Mouse (Mus musculus) embryonic facial prominence, embryonic 13.5 days (tissue): ENCODE results near the gene Hist1h4a. TPM values are rescaled to one million over a fixed set of nuclear protein-coding genes. Genes with fewer than 3 reads are reported as not detected.
"Not testable (repeated sequence)": the region's sequence is repeated elsewhere in the genome, so short reads cannot be mapped to it uniquely, and the experiment has no call there.

Source experiments
- ATAC-seq: fragments of 200-750 bp; cut with Nextera tagmentation; 2 replicates; pipeline ENCODE4 v1.8.0; 2017; ENCODE audit warnings: low read depth; ENCODE audit not compliant: insufficient number of reproducible peaks, insufficient read depth, low FRiP score, low TSS enrichment
- H3K27ac ChIP-seq: fragments of 300-500 bp; sonication (generic); 2 replicates; pipeline ENCODE4 v1.5.1; 2015; ENCODE audit warnings: moderate library complexity, mild to moderate bottlenecking, inconsistent platforms
- H3K27me3 ChIP-seq: fragments of 300-500 bp; sonication (generic); 2 replicates; pipeline ENCODE4 v1.6.1; 2015; ENCODE audit warnings: mild to moderate bottlenecking, inconsistent platforms
- H3K36me3 ChIP-seq: fragments of 300-500 bp; sonication (generic); 2 replicates; pipeline ENCODE4 v1.6.1; 2015; ENCODE audit warnings: mild to moderate bottlenecking, inconsistent platforms
- H3K4me1 ChIP-seq: fragments of 300-500 bp; sonication (generic); 2 replicates; pipeline ENCODE4 v1.6.1; 2015; ENCODE audit warnings: inconsistent platforms
- H3K4me2 ChIP-seq: fragments of 300-500 bp; sonication (generic); 2 replicates; pipeline ENCODE4 v1.6.1; 2015; ENCODE audit warnings: moderate library complexity, mild to moderate bottlenecking, inconsistent platforms
- H3K4me3 ChIP-seq: fragments of 300-500 bp; sonication (generic); 2 replicates; pipeline ENCODE4 v1.5.1; 2015; ENCODE audit warnings: mild to moderate bottlenecking, inconsistent platforms
- H3K9ac ChIP-seq: fragments of 300-500 bp; sonication (generic); 2 replicates; pipeline ENCODE4 v1.6.1; 2015; ENCODE audit warnings: mild to moderate bottlenecking, inconsistent platforms
- H3K9me3 ChIP-seq: fragments of 300-500 bp; sonication (generic); 2 replicates; pipeline ENCODE4 v1.6.1; 2016; ENCODE audit warnings: inconsistent platforms
- WGBS: fragments of 180-500 bp; shearing (Covaris S2); methylation state at CpG from one replicate; pipeline ENCODE4 v1.1.7; 2015; ENCODE audit warnings: mixed read lengths; 5-methylcytosine and 5-hydroxymethylcytosine counted together
- polyA plus RNA-seq: library from polyadenylated mRNA; unstranded; fragments of >200 nt; fragmentation: Nextera tagmentation; extraction: Ambion mirVana; gene quantifications from 2 replicates; pipeline ENCODE4 v1.2.1, GENCODE M21; 2015

The Hist1h4a gene
- polyA plus RNA-seq, 1 experiment from 2014 or later: not detected

- no peaks in the 10 kb centered on the region for H3K36me3 ChIP-seq
- peak within 1 kb of the TSS; percentile 89 for H3K9ac ChIP-seq
- H3K4me3 ChIP-seq: peak within 1 kb of the TSS; percentile 65
- ATAC-seq: peak; percentile 92
- peak within 1 kb of the TSS; percentile 99 for H3K27ac ChIP-seq
- H3K9me3 ChIP-seq: no peaks in the 10 kb centered on the region
- no peaks in the 10 kb centered on the region for H3K27me3 ChIP-seq
- H3K4me2 ChIP-seq: peak within 1 kb of the TSS; percentile 97
- H3K4me1 ChIP-seq: peaks cover 9% of the 10 kb centered on the region; the same call in 1 of the 2 replicates
- under 1% methylated on average over 38 of the region's 38 CpGs for WGBS
Observed at GRCm38 (mm10) chr13:23738677-23739068, 22.4 kb downstream of the Hist1h4a start, which contains the start of gene Hist1h1c. Hist1h1c (plus strand) TSS chr13:23738808.

GRCm38 (mm10) chr13:23738041-23738440 lies 23.0 kb downstream of the Hist1h4a start:
- H3K9ac ChIP-seq: peak overlapping the region; percentile 89
- 20% methylated on average over 4 of the region's 4 CpGs for WGBS

DNA sequence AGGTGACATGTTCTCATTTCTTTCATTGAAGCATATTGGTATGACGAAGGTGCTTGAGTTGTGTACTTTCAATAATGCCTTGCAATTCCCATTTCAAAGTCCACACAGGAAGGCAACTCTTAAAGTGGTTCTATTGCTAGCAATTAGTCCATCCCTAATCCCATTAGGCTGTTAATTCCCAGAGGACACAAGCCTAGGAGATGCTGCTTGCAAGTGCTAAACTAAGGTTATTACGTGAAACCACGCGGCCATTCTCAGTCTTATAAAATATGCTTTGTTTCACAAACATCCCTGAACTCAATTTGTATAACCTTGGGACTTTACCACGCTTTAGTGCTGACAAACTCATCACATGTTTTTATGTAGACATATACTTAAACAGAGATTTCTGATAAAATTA lies 23.9 kb downstream of the Hist1h4a start:
- H3K4me2 ChIP-seq: no peak overlapping the region
- no peaks in the 10 kb centered on the region for H3K9me3 ChIP-seq
- no peak overlapping the region for H3K9ac ChIP-seq
- H3K4me1 ChIP-seq: peaks cover 5% of the 10 kb centered on the region; the same call in 1 of the 2 replicates
- no peak for ATAC-seq
- H3K4me3 ChIP-seq: no peak overlapping the region
- no peaks in the 10 kb centered on the region for H3K27me3 ChIP-seq
- no peaks in the 10 kb centered on the region for H3K36me3 ChIP-seq
- WGBS: 82% methylated on average over 5 of the region's 5 CpGs
- H3K27ac ChIP-seq: no peak overlapping the region

More at GRCm38 (mm10) chr13:23738041-23738440, 23.0 kb downstream of the Hist1h4a start:
- Histone ChIP-seq H3K27ac (peak overlapping the region; percentile 99), H3K27me3 (no peaks in the 10 kb centered on the region), H3K4me2 (peak overlapping the region; percentile 97), H3K36me3 (no peaks in the 10 kb centered on the region), H3K4me1 (peaks cover 5% of the 10 kb centered on the region; the same call in 1 of the 2 replicates), H3K9me3 (no peaks in the 10 kb centered on the region), H3K4me3 (peak overlapping the region; percentile 65)
- no peak for ATAC-seq

GRCm38 (mm10) chr13:23732156-23732804 lies 28.8 kb downstream of the Hist1h4a start:
- Histone ChIP-seq H3K9me3 (no peaks in the 10 kb centered on the region), H3K27me3 (no peaks in the 10 kb centered on the region), H3K4me3 (no peak overlapping the region), H3K4me2 (no peak overlapping the region), H3K4me1 (no peaks in the 10 kb centered on the region), H3K27ac (no peak overlapping the region), H3K36me3 (no peaks in the 10 kb centered on the region), H3K9ac (no peak overlapping the region)
- 24% methylated on average over 8 of the region's 8 CpGs for WGBS
- ATAC-seq: no peak

GRCm38 (mm10) chr13:23730479-23730878 lies 30.6 kb downstream of the Hist1h4a start:
- no peak overlapping the region for H3K4me2 ChIP-seq
- H3K4me3 ChIP-seq: no peak overlapping the region
- no peak for ATAC-seq
- no peak overlapping the region for H3K27ac ChIP-seq
- H3K27me3 ChIP-seq: no peaks in the 10 kb centered on the region
- 50% methylated on average over 8 of the region's 8 CpGs for WGBS
- no peaks in the 10 kb centered on the region for H3K4me1 ChIP-seq
- H3K9me3 ChIP-seq: no peaks in the 10 kb centered on the region
- H3K36me3 ChIP-seq: no peaks in the 10 kb centered on the region
- no peak overlapping the region for H3K9ac ChIP-seq

- no peak overlapping the region for H3K4me2 ChIP-seq
- no peak overlapping the region for H3K4me3 ChIP-seq
- no peaks in the 10 kb centered on the region for H3K36me3 ChIP-seq
- H3K9me3 ChIP-seq: no peaks in the 10 kb centered on the region
- H3K9ac ChIP-seq: no peak overlapping the region
- H3K27me3 ChIP-seq: no peaks in the 10 kb centered on the region
- no peak overlapping the region for H3K27ac ChIP-seq
- H3K4me1 ChIP-seq: no peaks in the 10 kb centered on the region
- 94% methylated on average over 5 of the region's 5 CpGs for WGBS
- no peak for ATAC-seq
Observed at GRCm38 (mm10) chr13:23729706-23730105, 31.3 kb downstream of the Hist1h4a start.

GRCm38 (mm10) chr13:23729192-23729525 lies 31.9 kb downstream of the Hist1h4a start:
- Histone ChIP-seq H3K4me2 (no peak overlapping the region), H3K4me3 (no peak overlapping the region), H3K27me3 (no peaks in the 10 kb centered on the region), H3K9me3 (no peaks in the 10 kb centered on the region), H3K27ac (no peak overlapping the region), H3K9ac (no peak overlapping the region), H3K4me1 (no peaks in the 10 kb centered on the region), H3K36me3 (no peaks in the 10 kb centered on the region)
- no peak for ATAC-seq
- WGBS: 93% methylated on average over 9 of the region's 9 CpGs

DNA sequence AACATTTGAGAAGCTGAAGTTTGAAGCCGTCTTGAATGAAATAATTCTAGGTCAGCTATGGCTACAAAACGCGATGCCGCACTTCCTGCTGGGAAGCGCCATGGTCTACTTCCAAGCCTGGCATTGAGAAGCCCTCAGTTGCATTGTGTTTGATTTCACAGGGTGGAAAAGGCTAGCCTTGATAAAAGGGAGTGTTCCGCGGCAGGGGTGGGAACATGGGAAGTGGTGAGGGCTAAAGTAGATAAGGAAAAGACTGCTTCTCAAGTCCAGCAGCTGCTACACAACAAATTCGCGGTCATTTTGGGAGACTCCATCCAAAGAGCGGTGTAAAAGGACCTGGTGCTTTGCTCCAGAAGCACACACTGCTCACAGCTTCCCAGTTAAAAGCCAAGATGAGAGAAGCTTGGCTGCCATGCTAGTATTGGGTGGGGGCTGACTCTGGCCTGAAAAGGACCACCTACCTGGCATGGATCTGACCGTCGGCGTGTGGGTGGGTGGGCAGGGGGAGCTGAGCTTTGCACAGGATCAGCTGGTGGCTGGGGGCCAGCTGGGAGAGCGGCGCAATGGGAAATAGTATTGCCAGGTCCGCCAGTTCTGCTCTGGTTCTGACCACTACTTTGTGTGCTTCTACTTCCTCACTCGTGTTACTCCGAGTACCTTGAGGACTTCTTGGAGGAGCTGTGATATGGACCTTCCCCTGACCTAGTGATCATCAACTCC lies 32.4 kb downstream of the Hist1h4a start:
- WGBS: 90% methylated on average over 18 of the region's 18 CpGs

DNA sequence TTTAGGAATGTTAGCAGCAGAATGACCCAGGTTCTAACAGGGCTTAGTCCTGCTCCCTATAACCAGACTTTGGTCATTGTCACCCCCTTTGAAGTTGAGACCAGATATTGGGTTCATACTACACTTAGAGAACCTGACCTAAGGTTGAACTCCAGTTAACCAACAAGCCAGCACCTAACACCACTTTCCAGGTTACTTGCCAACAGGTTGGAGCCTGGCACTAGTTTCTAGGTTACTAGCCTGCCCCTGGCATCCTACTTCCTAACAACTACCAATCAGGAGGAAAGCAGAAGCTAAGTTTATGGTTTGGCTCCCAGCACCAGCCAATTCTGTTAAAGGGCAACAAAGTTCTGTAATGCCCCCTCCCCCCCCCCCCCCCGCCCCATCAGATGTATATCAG lies 35.8 kb downstream of the Hist1h4a start:
- ATAC-seq: no peak
- H3K4me2 ChIP-seq: no peak overlapping the region
- H3K9ac ChIP-seq: no peak overlapping the region
- no peaks in the 10 kb centered on the region for H3K27me3 ChIP-seq
- H3K4me1 ChIP-seq: no peaks in the 10 kb centered on the region
- no peaks in the 10 kb centered on the region for H3K36me3 ChIP-seq
- H3K9me3 ChIP-seq: no peaks in the 10 kb centered on the region
- H3K27ac ChIP-seq: no peak overlapping the region
- 40% methylated on average over 1 of the region's 1 CpGs for WGBS
- no peak overlapping the region for H3K4me3 ChIP-seq

More for the DNA sequence above, 32.4 kb downstream of the Hist1h4a start:
- Histone ChIP-seq H3K9ac (no peak overlapping the region), H3K4me2 (no peak overlapping the region), H3K4me3 (no peak overlapping the region), H3K27me3 (no peaks in the 10 kb centered on the region), H3K9me3 (no peaks in the 10 kb centered on the region), H3K36me3 (no peaks in the 10 kb centered on the region), H3K4me1 (no peaks in the 10 kb centered on the region), H3K27ac (no peak overlapping the region)
- ATAC-seq: no peak

DNA sequence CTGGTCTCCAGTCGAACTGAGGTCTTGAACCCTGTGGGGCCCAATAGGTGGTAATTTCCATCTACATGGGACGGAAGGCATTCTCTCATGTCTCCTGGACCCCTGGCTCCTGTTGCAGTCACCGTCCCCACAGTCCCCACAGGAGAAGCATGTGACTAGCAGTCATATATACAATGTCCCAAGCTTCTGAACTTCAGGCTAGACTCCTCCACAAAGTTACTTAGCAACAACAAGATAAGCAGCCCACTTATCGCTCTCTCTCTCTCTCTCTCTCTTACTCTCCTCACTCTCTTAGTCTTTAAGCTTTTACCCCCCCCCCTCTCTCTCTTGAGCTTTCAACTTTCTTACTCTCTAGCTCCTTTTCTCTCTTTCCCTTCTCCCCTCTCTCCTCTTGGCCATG lies 36.8 kb downstream of the Hist1h4a start:
- H3K4me3 ChIP-seq: no peak overlapping the region
- H3K27ac ChIP-seq: no peak overlapping the region
- H3K9ac ChIP-seq: no peak overlapping the region
- WGBS: 92% methylated on average over 4 of the region's 4 CpGs
- no peaks in the 10 kb centered on the region for H3K4me1 ChIP-seq
- no peaks in the 10 kb centered on the region for H3K27me3 ChIP-seq
- no peak overlapping the region for H3K4me2 ChIP-seq
- ATAC-seq: no peak
- no peaks in the 10 kb centered on the region for H3K36me3 ChIP-seq
- no peaks in the 10 kb centered on the region for H3K9me3 ChIP-seq

GRCm38 (mm10) chr13:23717593-23718245 lies 43.3 kb downstream of the Hist1h4a start:
- H3K36me3 ChIP-seq, H3K9me3 ChIP-seq, ATAC-seq, H3K4me1 ChIP-seq, H3K4me2 ChIP-seq, H3K27ac ChIP-seq, H3K27me3 ChIP-seq, H3K9ac ChIP-seq, H3K4me3 ChIP-seq: not testable (repeated sequence)
- 16% methylated on average over 2 of the region's 2 CpGs for WGBS

DNA sequence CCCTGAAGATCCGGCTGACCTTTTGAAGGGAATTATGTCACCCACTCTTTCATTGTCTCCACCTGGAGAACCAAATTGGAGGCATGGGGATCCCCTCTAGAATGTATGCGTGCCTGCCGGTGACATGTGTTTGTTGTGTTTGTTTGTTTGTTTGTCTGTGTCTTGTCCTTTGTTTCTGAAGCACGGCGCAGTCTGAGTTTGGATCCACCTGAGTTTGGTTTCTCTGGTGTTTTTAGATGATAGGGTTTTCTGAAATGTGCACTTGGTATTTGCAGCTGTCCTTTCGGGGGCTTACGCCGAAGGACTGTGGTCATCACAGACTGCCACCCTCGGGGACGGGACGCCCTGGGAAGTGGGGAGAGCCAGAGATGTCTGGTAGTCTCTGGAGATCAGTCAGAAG lies 43.9 kb downstream of the Hist1h4a start:
- Histone ChIP-seq H3K4me1 (no peaks in the 10 kb centered on the region), H3K9ac (no peak overlapping the region), H3K9me3 (no peaks in the 10 kb centered on the region), H3K27me3 (no peaks in the 10 kb centered on the region), H3K27ac (no peak overlapping the region), H3K4me2 (no peak overlapping the region), H3K36me3 (no peaks in the 10 kb centered on the region), H3K4me3 (no peak overlapping the region)
- no peak for ATAC-seq
- 56% methylated on average over 11 of the region's 11 CpGs for WGBS
